Mouse (Mus musculus) Patski (cell line): ENCODE results near the gene Kncn. TPM values are rescaled to one million over a fixed set of nuclear protein-coding genes. Genes with fewer than 3 reads are reported as not detected.

Experiments
- ATAC-seq: fragments of 100-300 bp; one replicate; pipeline ENCODE4 v1.8.0; 2021
- CTCF ChIA-PET: fragments of 350-600 bp; sonication (Branson Sonifier 250); formaldehyde crosslinking; loops from one replicate; lab custom pipeline; 2022; ENCODE audit warnings: inconsistent platforms; lab: Charles Lee
- POLR2A ChIA-PET: fragments of 350-600 bp; sonication (Branson Sonifier 250); formaldehyde crosslinking; loops from one replicate; lab custom pipeline; 2022; ENCODE audit warnings: antibody characterized with exemption, inconsistent platforms; lab: Charles Lee
- DNase-seq: peaks from one replicate; pipeline ENCODE4 v3.0.0-alpha.2; 2011; ENCODE audit warnings: low read depth, low spot score
- H3K27me3 ChIP-seq: fragments of 371-371 bp; one replicate; pipeline ENCODE4 v1.5.1; 2021
- CTCF ChIP-seq: fragments of 100-300 bp; IDR thresholded peaks from one replicate; pipeline ENCODE4 v1.5.1; 2021
- in situ Hi-C: fragments of 300-500 bp; cut with MboI; formaldehyde crosslinking; loops from 3 replicates; pipeline ENCODE4 v1.11.1; 2018; ENCODE audit warnings: low pct_unique_long_range_greater_than_20kb, mixed read lengths
- polyA plus RNA-seq: library from polyadenylated mRNA; unstranded; gene quantifications from one replicate; pipeline ENCODE4 v1.2.3, GENCODE M21; 2021

The Kncn gene
- polyA plus RNA-seq, 1 experiment from 2014 or later = not detected

- peaks cover 17% of the 10 kb centered on the region for H3K27me3 ChIP-seq
Measured at GRCm38 (mm10) chr4:115904375-115904774, 20.2 kb downstream of the Kncn start.

DNA sequence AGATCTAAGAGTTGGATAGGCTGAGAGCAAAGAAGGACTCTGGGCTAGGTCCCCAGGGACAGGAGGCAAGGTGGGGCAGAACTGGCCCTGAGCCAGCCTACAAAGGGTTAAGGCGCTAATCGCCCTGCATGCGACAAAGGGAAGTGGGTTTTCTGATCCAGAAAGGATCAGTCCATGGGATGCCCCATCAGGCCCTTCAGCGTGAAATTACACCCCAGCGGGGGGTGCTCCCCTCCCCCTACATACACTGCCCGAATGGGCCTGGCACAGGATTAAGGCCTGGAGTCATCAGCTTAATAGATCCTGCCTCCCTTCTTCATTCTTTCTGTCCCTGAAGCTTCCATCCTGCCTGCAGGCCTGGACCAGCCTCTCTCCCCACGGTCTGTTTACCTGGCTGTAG lies 21.5 kb downstream of the Kncn start:
- in situ Hi-C loops = loop anchor here (5.0 kb wide), 1 partner anchor 47 kb away; no protein-coding TSS in a partner anchor
- H3K27me3 ChIP-seq = peaks cover 14% of the 10 kb centered on the region
- POLR2A ChIA-PET = no interaction called here
- CTCF ChIA-PET = no interaction called here
- no peak for ATAC-seq
- DNase-seq = no peak
- TF ChIP-seq CTCF = no peak

More at GRCm38 (mm10) chr4:115904375-115904774, 20.2 kb downstream of the Kncn start:
- no peak for DNase-seq
- no peak for ATAC-seq
- in situ Hi-C loops = loop anchor here (5.0 kb wide), 1 partner anchor 78 kb away; no protein-coding TSS in a partner anchor
- POLR2A ChIA-PET = interaction anchor here (1.5 kb wide), 1 partner anchor 50 kb away, joined by 4 read pairs; no protein-coding TSS in a partner anchor
- no peak for TF ChIP-seq CTCF
- CTCF ChIA-PET = interaction anchor here (1.9 kb wide), 1 partner anchor 80 kb away, joined by 8 read pairs; no protein-coding TSS in a partner anchor

DNA sequence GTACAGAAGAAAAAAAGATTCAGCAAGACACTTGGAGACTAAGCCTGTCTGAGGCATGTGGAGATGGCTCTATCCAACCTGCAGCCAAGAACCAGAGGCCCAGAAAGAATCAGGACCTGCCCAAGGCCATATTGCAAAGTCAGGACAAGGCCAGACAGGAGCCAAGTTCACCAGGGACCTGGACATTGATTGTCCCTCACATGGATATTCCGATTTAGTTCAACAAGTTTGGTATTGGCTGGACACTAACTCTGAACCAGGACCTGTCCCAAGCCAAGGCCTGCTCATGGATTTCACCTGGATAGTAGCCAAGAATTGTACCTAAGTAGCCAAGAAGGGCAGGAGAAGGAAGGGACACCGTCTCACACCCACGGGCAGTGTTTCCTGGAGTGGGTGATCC lies 22.6 kb downstream of the Kncn start:
- no peak for TF ChIP-seq CTCF
- ChIA-PET CTCF (no interaction called here), POLR2A (no interaction called here)
- no peak for ATAC-seq
- no peak for DNase-seq
- in situ Hi-C loops = loop anchor here (5.0 kb wide), 1 partner anchor 46 kb away; no protein-coding TSS in a partner anchor
- peaks cover 11% of the 10 kb centered on the region for H3K27me3 ChIP-seq

- in situ Hi-C loops = loop anchor here (5.0 kb wide), 1 partner anchor 44 kb away; no protein-coding TSS in a partner anchor
- ChIA-PET POLR2A (no interaction called here), CTCF (no interaction called here)
- ATAC-seq = no peak
- no peak for DNase-seq
- no peak for TF ChIP-seq CTCF
- H3K27me3 ChIP-seq = peaks cover 11% of the 10 kb centered on the region
Measured at GRCm38 (mm10) chr4:115907994-115908393, 23.8 kb downstream of the Kncn start.

GRCm38 (mm10) chr4:115908641-115909040 lies 24.4 kb downstream of the Kncn start:
- TF ChIP-seq CTCF = no peak
- in situ Hi-C loops = loop anchor here (5.0 kb wide), 1 partner anchor 44 kb away; no protein-coding TSS in a partner anchor
- ChIA-PET POLR2A (no interaction called here), CTCF (interaction anchor here (0.9 kb wide), 1 partner anchor 10 kb away, joined by 3 read pairs; no protein-coding TSS in a partner anchor)
- no peak for ATAC-seq
- peaks cover 11% of the 10 kb centered on the region for H3K27me3 ChIP-seq
- no peak for DNase-seq

- no peak for ATAC-seq
- DNase-seq = no peak
- in situ Hi-C loops = no loop called here
- ChIA-PET POLR2A (no interaction called here), CTCF (interaction anchor here (1.0 kb wide), 1 partner anchor 69 kb away, joined by 3 read pairs; no protein-coding TSS in a partner anchor)
- H3K27me3 ChIP-seq = peaks cover 11% of the 10 kb centered on the region
- TF ChIP-seq CTCF = no peak
Measured at GRCm38 (mm10) chr4:115911586-115911985, 27.4 kb downstream of the Kncn start.

DNA sequence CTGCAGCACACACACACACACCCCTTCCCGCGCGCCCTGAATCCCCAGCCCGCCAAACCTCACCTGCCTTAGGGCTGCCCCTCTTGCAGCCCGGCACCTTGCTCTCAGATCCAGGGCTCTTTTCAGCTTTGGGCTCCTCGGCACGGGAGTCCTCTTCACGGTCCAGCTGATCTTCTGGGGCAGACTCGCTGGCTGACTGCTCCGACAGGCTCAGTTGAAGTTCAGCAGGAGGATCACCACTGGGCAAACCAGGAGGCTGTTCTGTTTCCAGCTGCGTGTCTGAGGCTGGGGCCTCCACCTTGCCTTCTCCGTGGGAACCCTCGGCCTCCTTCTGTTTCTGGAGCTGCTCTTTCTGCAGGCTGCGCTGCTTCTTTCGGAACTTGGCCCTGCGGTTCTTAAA lies 35.7 kb downstream of the Kncn start:
- ChIA-PET CTCF (no interaction called here), POLR2A (no interaction called here)
- no peaks in the 10 kb centered on the region for H3K27me3 ChIP-seq
- in situ Hi-C loops = no loop called here
- no peak for DNase-seq
- TF ChIP-seq CTCF = no peak
- ATAC-seq = no peak

DNA sequence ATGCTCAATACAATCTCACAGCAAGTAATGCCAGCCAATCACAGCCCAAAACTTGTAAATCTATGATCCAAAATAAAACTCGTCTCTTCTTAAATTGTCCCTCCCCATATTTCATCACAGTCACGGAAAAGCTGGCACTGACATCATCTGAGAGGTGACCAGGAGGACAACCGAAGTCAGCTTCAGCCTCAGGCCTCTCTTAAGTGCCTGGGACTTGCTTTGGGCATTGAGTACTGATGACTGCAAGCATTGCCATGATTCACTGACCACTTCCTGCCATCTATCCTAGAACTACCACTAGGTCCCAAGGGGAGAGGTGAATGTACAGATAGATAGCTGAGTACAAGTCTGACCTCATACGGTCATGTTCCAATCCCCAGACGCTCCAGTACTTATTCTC lies 38.5 kb downstream of the Kncn start:
- in situ Hi-C loops = no loop called here
- ChIA-PET CTCF (no interaction called here), POLR2A (no interaction called here)
- H3K27me3 ChIP-seq = peaks cover 8% of the 10 kb centered on the region
- ATAC-seq = no peak
- no peak for DNase-seq
- TF ChIP-seq CTCF = no peak

DNA sequence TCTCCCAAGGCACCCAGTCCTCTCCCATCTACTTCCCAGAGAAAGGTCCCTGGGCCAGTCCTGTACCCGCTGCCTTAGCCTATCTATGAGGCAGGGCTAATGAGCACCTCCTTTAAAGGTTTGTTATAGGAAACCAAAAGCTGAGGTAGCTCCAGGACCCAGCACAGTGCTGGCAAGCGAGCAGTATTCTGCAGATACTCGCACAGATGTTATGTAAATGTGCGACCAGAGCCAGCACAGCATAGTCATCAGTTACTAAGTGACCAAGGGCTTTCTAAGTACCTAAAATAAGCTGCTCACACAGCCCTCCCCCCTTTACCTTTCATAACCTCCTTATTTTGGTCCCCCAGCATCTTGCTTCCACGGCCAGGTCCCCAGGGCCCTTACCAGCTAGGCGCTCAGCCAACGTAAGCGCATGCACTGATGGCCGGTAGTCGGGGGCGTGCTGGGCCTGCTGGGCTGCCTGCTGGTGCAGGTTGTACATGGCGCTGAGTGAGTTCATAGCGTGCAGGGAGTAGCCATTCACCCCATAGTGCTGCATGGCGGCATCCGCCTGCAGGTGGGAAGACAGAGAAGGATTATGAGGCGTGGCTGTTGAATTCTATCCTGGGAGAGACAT lies 39.2 kb downstream of the Kncn start:
- in situ Hi-C loops = no loop called here
- peaks cover 11% of the 10 kb centered on the region for H3K27me3 ChIP-seq
- ATAC-seq (no peak), DNase-seq (no peak)
- ChIA-PET CTCF (interaction anchor here (1.7 kb wide), 1 partner anchor 21 kb away, joined by 3 read pairs; no protein-coding TSS in a partner anchor), POLR2A (no interaction called here)
- no peak for TF ChIP-seq CTCF

DNA sequence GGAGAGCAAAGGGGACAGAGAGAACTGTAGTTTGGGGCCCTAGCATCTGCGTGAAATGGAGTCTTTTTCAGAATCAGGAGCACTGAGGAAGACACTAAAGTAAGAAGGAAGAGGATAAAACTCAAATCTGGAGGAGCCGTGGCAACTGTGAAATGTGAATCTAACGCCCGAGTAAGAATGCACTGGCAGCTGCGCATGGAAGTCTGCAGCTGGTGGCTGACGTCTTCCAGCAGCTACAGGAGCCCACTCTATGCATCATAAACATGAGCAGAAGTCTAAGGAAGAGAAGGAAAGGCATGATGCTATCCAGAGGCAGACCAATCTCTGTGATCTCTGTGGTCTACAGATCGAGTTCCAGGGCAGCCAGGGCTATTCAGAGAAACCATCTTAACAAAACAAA lies 43.4 kb downstream of the Kncn start:
- in situ Hi-C loops = loop anchor here (25.0 kb wide), 1 partner anchor 440 kb away; the partner anchor contains the start of gene Cyp4a14
- no peak for TF ChIP-seq CTCF
- no peak for DNase-seq
- POLR2A ChIA-PET = no interaction called here
- H3K27me3 ChIP-seq = peaks cover 25% of the 10 kb centered on the region
- no peak for ATAC-seq
- CTCF ChIA-PET = no interaction called here

DNA sequence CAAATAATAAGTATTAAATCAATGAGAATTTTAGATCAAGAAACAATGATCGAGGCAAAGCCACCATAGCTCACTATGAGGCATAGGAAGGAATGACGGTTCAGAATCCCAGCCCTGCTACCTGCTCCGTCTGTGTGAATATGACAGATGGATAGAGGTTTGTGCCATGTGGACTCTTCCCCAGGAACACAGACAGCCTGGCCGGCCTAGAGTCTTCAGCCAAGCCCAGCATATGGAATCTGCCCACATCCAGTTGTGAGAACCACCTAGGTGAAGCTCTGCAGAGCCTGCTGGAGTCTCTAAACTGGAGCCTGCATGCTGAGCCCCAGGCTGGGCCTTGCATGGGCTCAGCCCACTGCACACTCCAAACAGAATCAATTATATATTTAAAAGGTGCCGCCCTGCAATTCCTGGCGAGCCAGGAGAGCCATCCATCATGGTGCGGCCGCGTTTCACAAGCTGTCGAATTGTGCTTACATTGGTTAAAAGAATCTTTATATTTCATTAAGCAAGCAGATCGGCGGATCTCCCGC lies 47.4 kb downstream of the Kncn start:
- CTCF ChIA-PET = no interaction called here
- peaks cover 45% of the 10 kb centered on the region for H3K27me3 ChIP-seq
- POLR2A ChIA-PET = no interaction called here
- in situ Hi-C loops = loop anchor here (25.0 kb wide), 1 partner anchor 444 kb away; the partner anchor contains the start of gene Cyp4a14
- no peak for DNase-seq
- ATAC-seq = no peak
- no peak for TF ChIP-seq CTCF
